Mouse (Mus musculus) forebrain, embryonic 15.5 days (tissue): ENCODE measurements at regions not wholly inside any gene's neighbourhood (a gene's known extent, or its start where the extent isn't known, plus 50 kb on each side); places are given as distances from the start of the nearest gene placed in this dataset.

Experiments
- ATAC-seq: fragments of 200-750 bp; cut with Nextera tagmentation; replicated peaks from 2 replicates; pipeline ENCODE4 v1.8.0; 2017; ENCODE audit warnings: mild to moderate bottlenecking, moderate TSS enrichment, moderate library complexity
- H3K27ac ChIP-seq: fragments of 300-500 bp; sonication (generic); replicated peaks from 2 replicates; pipeline ENCODE4 v1.5.1; 2015; ENCODE audit warnings: mild to moderate bottlenecking, inconsistent platforms
- H3K27me3 ChIP-seq: fragments of 300-500 bp; sonication (generic); 2 replicates; pipeline ENCODE4 v1.6.1; 2015; ENCODE audit warnings: inconsistent platforms
- H3K36me3 ChIP-seq: fragments of 300-500 bp; sonication (generic); 2 replicates; pipeline ENCODE4 v1.6.1; 2015; ENCODE audit warnings: mild to moderate bottlenecking, inconsistent platforms
- H3K4me1 ChIP-seq: fragments of 300-500 bp; sonication (generic); 2 replicates; pipeline ENCODE4 v1.6.1; 2015; ENCODE audit warnings: inconsistent platforms
- H3K4me2 ChIP-seq: fragments of 300-500 bp; sonication (generic); replicated peaks from 2 replicates; pipeline ENCODE4 v1.6.1; 2015; ENCODE audit warnings: mild to moderate bottlenecking, inconsistent platforms
- H3K4me3 ChIP-seq: fragments of 300-500 bp; sonication (generic); 2 replicates; pipeline ENCODE4 v1.5.1; 2015; ENCODE audit warnings: mild to moderate bottlenecking, inconsistent platforms
- H3K9ac ChIP-seq: fragments of 300-500 bp; sonication (generic); replicated peaks from 2 replicates; pipeline ENCODE4 v1.6.1; 2015; ENCODE audit warnings: mild to moderate bottlenecking, inconsistent platforms
- H3K9me3 ChIP-seq: fragments of 300-500 bp; sonication (generic); 2 replicates; pipeline ENCODE4 v1.6.1; 2016; ENCODE audit warnings: inconsistent platforms
- WGBS: fragments of 180-500 bp; shearing (Covaris S2); methylation state at CpG from one replicate; pipeline ENCODE4 v1.1.7; 2015; ENCODE audit warnings: mixed read lengths; 5-methylcytosine and 5-hydroxymethylcytosine counted together

- no peaks in the 10 kb centered on the region for H3K9me3 ChIP-seq
- H3K27me3 ChIP-seq = no peaks in the 10 kb centered on the region
- H3K27ac ChIP-seq = no peak overlapping the region
- no peak overlapping the region for H3K4me3 ChIP-seq
- H3K4me2 ChIP-seq = no peak overlapping the region
- ATAC-seq = no peak
- H3K4me1 ChIP-seq = 0 out of 2 replicates have a peak, but pooled peaks cover 4% of the 10 kb centered on the region
- H3K36me3 ChIP-seq = no peaks in the 10 kb centered on the region
- no peak overlapping the region for H3K9ac ChIP-seq
- WGBS = 75% methylated on average over 12 of the region's 12 CpGs
Measured at GRCm38 (mm10) chr11:31815855-31816488, 56.0 kb upstream of the Cpeb4 start.

GRCm38 (mm10) chr11:31818032-31818431, 54.0 kb upstream of the Cpeb4 start:
- H3K4me3 ChIP-seq = no peak overlapping the region
- H3K4me1 ChIP-seq = 0 out of 2 replicates have a peak, but pooled peaks cover 4% of the 10 kb centered on the region
- no peaks in the 10 kb centered on the region for H3K9me3 ChIP-seq
- H3K27ac ChIP-seq = 0 out of 2 replicates have a peak overlapping the region, but pooled peaks have one; percentile 57
- H3K9ac ChIP-seq = no peak overlapping the region
- H3K4me2 ChIP-seq = no peak overlapping the region
- 34% methylated on average over 7 of the region's 7 CpGs for WGBS
- H3K27me3 ChIP-seq = no peaks in the 10 kb centered on the region
- H3K36me3 ChIP-seq = no peaks in the 10 kb centered on the region
- ATAC-seq = peak; percentile 94

DNA sequence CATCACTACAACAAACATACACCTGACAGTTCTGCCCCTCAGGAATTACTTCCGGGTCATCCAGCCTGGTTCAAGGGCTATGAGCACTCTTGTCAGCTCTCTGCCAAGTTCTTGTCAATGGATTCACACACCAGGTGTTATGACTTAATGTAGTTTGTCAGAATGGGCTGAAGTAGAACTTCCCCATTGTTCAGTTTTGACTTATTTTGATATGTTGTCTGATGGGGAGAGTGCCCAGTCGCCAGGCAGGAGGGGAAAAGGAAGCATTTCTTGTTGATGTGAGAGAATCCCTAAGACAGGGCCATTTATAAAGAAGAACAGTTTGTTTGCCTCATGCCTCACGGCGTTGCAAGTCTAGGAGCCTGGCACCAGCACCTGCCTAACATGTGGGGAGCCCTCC, 52.0 kb upstream of the Cpeb4 start:
- 77% methylated on average over 4 of the region's 4 CpGs for WGBS
- Histone ChIP-seq H3K9ac (no peak overlapping the region), H3K27ac (no peak overlapping the region), H3K9me3 (no peaks in the 10 kb centered on the region), H3K36me3 (no peaks in the 10 kb centered on the region), H3K27me3 (no peaks in the 10 kb centered on the region), H3K4me2 (no peak overlapping the region), H3K4me3 (no peak overlapping the region), H3K4me1 (0 out of 2 replicates have a peak, but pooled peaks cover 4% of the 10 kb centered on the region)
- no peak for ATAC-seq

DNA sequence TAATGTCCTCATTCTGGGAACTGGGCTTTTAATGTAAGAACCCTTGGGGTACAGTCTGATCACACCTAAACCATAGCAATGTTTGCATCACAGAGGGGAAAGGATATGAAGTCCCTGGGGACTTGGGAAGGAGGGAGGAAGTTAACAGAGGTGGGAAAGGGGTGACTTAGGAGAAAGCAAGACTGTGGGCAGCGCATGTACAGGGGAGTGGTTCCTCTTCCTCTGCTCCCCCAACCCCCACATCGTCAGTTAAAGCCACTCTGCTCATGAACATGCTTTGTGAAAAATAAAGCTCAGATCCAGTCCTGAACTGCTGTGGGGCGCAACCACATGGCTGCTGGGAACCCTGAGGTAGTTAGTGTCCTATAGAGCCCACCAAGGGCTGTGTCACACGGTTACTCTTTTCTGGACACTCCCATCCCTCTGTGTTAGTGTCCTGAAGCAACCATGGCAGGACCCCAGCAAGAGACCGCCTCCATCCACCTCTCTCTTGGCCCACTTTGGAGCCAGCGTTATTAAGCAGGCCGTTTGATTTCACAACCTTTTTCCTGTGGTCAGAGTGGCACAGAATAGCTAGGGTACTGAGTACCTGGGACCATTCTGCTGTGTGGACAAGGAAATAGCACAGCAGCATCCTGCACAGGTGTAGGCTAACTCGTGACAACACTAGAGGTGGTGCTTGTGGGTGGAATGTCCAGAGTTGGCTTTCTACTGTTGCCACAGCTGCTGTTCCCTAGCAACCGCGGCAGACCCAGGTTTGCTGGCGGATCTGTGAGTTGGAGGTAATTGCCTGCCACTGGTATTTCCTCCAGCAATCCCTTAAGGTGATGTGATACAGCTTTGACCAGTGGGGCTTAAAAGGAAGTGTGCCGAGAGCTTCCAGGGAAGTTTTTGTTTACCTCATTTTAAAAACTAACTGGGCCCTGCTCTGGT, 50.3 kb upstream of the Cpeb4 start:
- 65% methylated on average over 12 of the region's 12 CpGs for WGBS
- no peaks in the 10 kb centered on the region for H3K27me3 ChIP-seq
- peak; percentile 17; the same call in 1 of the 2 replicates for ATAC-seq
- H3K9ac ChIP-seq = no peak overlapping the region
- no peaks in the 10 kb centered on the region for H3K9me3 ChIP-seq
- no peaks in the 10 kb centered on the region for H3K36me3 ChIP-seq
- peak overlapping the region; percentile 15; the same call in 1 of the 2 replicates for H3K27ac ChIP-seq
- H3K4me1 ChIP-seq = 0 out of 2 replicates have a peak, but pooled peaks cover 4% of the 10 kb centered on the region
- H3K4me3 ChIP-seq = no peak overlapping the region
- no peak overlapping the region for H3K4me2 ChIP-seq
